Mouse (Mus musculus): ENCODE results near the gene Krtap13. TPM values are rescaled to one million over a fixed set of nuclear protein-coding genes. Genes with fewer than 3 reads are reported as not detected.

Krtap13 gene
- polyA plus RNA-seq, 1 experiment from 2014 or later = not detected

DNA sequence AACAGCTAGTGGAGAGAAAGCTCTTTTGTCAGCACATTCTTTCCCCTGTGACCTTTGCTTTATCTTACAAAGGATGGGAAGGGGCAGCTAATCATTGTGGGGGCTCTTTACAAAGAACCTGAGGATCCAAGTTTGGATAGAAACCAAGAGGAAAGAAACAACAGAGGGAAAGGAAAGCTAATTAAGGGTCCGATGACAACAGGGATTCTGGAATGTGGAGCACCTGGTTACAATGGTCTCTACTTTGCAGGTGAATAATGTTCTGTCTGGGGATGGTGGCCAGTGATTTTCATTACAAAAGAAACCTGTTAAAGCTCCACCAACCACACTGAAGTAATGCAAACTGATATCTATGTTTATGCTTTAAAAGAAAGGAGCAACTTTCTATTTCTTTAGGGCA, 31.4 kb downstream of the Krtap13 start:
- no peak overlapping the region for H3K27ac ChIP-seq (ENCODE audit: low read depth, low read length)
- 36% methylated on average over 1 of the region's 1 CpGs for WGBS (ENCODE audit: insufficient replicate concordance)
- H3K36me3 ChIP-seq (ENCODE audit: control insufficient read depth, insufficient read depth, low read length) = no peaks in the 10 kb centered on the region

DNA sequence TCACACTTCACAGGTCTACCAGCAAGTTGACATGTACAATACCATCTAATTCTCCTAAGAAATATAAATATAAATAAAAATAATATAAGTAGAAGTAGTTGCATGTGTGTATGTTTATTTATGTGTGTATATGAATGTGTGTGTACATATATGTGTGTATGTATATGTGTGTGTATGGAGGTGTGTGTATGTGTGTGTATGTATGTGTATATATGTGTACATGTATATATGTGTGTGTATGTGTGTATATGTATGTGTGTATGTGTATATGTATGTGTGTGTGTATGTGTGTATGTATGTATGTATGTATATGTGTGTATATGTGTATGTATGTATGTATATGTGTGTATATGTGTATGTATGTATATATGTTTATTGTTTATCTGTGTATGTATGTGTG, 34.9 kb downstream of the Krtap13 start:
- ATAC-seq (replicated peaks; ENCODE audit: insufficient number of reproducible peaks, low FRiP score, low TSS enrichment) = no peak
- no peak overlapping the region for H3K27ac ChIP-seq (ENCODE audit: low read depth, low read length)
- no peaks in the 10 kb centered on the region for H3K9me3 ChIP-seq (replicated peaks; ENCODE audit: control insufficient read depth, low read length)
- no peak overlapping the region for H3K9ac ChIP-seq (ENCODE audit: low read depth, low read length)
- no peaks in the 10 kb centered on the region for H3K27me3 ChIP-seq (ENCODE audit: control insufficient read depth, insufficient read depth, low read length)
- H3K36me3 ChIP-seq (ENCODE audit: control insufficient read depth, insufficient read depth, low read length) = no peaks in the 10 kb centered on the region
- H3K4me1 ChIP-seq (ENCODE audit: control insufficient read depth, insufficient read depth, low read length) = no peaks in the 10 kb centered on the region
- no peak overlapping the region for H3K4me2 ChIP-seq
- H3K4me3 ChIP-seq (ENCODE audit: low read depth, low read length) = no peak overlapping the region

More for the DNA sequence above, 31.4 kb downstream of the Krtap13 start:
- no peaks in the 10 kb centered on the region for H3K27me3 ChIP-seq (ENCODE audit: control insufficient read depth, insufficient read depth, low read length)
- H3K9me3 ChIP-seq (replicated peaks; ENCODE audit: control insufficient read depth, low read length) = no peaks in the 10 kb centered on the region
- H3K4me1 ChIP-seq (ENCODE audit: control insufficient read depth, insufficient read depth, low read length) = no peaks in the 10 kb centered on the region
- no peak overlapping the region for H3K4me3 ChIP-seq (ENCODE audit: low read depth, low read length)
- no peak for ATAC-seq (replicated peaks; ENCODE audit: insufficient number of reproducible peaks, low FRiP score, low TSS enrichment)
- H3K9ac ChIP-seq (ENCODE audit: low read depth, low read length) = no peak overlapping the region
- H3K4me2 ChIP-seq = no peak overlapping the region

GRCm38 (mm10) chr16:88711245-88711644, 40.2 kb downstream of the Krtap13 start:
- Histone ChIP-seq H3K9ac (ENCODE audit: low read depth, low read length) (no peak overlapping the region), H3K4me3 (ENCODE audit: low read depth, low read length) (no peak overlapping the region), H3K4me1 (ENCODE audit: control insufficient read depth, insufficient read depth, low read length) (no peaks in the 10 kb centered on the region), H3K27me3 (ENCODE audit: control insufficient read depth, insufficient read depth, low read length) (no peaks in the 10 kb centered on the region), H3K27ac (ENCODE audit: low read depth, low read length) (no peak overlapping the region), H3K9me3 (replicated peaks; ENCODE audit: control insufficient read depth, low read length) (no peaks in the 10 kb centered on the region), H3K4me2 (no peak overlapping the region), H3K36me3 (ENCODE audit: control insufficient read depth, insufficient read depth, low read length) (no peaks in the 10 kb centered on the region)
- no peak for ATAC-seq (replicated peaks; ENCODE audit: insufficient number of reproducible peaks, low FRiP score, low TSS enrichment)
- WGBS (ENCODE audit: insufficient replicate concordance) = 72% methylated on average over 6 of the region's 6 CpGs

DNA sequence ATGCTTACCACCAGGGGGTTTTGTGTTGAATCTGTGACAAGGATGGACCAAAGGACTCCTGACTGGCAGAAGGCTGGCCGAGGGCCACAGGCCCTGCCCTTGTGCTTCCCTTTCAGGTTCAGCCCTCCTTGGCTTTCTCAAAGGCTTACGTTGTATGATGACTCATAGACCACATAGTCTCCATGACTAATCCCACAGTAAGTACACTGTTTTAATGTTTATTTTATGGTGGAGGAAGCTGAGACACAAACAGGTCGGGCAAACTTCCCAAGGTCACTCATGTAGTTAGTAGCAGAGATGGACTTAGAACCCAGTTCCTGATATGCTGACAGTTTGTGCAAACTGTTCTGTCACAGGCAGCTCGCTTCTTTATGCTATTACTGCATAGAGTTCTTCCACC, 40.7 kb downstream of the Krtap13 start:
- H3K4me1 ChIP-seq (ENCODE audit: control insufficient read depth, insufficient read depth, low read length) = no peaks in the 10 kb centered on the region
- no peaks in the 10 kb centered on the region for H3K9me3 ChIP-seq (replicated peaks; ENCODE audit: control insufficient read depth, low read length)
- H3K36me3 ChIP-seq (ENCODE audit: control insufficient read depth, insufficient read depth, low read length) = no peaks in the 10 kb centered on the region
- no peak overlapping the region for H3K9ac ChIP-seq (ENCODE audit: low read depth, low read length)
- H3K27me3 ChIP-seq (ENCODE audit: control insufficient read depth, insufficient read depth, low read length) = no peaks in the 10 kb centered on the region
- ATAC-seq (replicated peaks; ENCODE audit: insufficient number of reproducible peaks, low FRiP score, low TSS enrichment) = no peak
- H3K4me3 ChIP-seq (ENCODE audit: low read depth, low read length) = no peak overlapping the region
- H3K27ac ChIP-seq (ENCODE audit: low read depth, low read length) = no peak overlapping the region
- 73% methylated on average over 4 of the region's 4 CpGs for WGBS (ENCODE audit: insufficient replicate concordance)
- no peak overlapping the region for H3K4me2 ChIP-seq

GRCm38 (mm10) chr16:88707496-88708012, 43.9 kb downstream of the Krtap13 start, which contains the start of gene 2310061N02Rik:
TSS of gene 2310061N02Rik (minus strand) at chr16:88707962.
- WGBS (ENCODE audit: insufficient replicate concordance) = 83% methylated on average over 10 of the region's 10 CpGs
- no peak for ATAC-seq (replicated peaks; ENCODE audit: insufficient number of reproducible peaks, low FRiP score, low TSS enrichment)

GRCm38 (mm10) chr16:88701072-88701864, 50.2 kb downstream of the Krtap13 start:
- Histone ChIP-seq H3K27me3 (ENCODE audit: control insufficient read depth, insufficient read depth, low read length) (no peaks in the 10 kb centered on the region), H3K4me3 (ENCODE audit: low read depth, low read length) (no peak overlapping the region), H3K4me2 (no peak overlapping the region), H3K9ac (ENCODE audit: low read depth, low read length) (no peak overlapping the region), H3K4me1 (ENCODE audit: control insufficient read depth, insufficient read depth, low read length) (no peaks in the 10 kb centered on the region), H3K36me3 (ENCODE audit: control insufficient read depth, insufficient read depth, low read length) (no peaks in the 10 kb centered on the region), H3K27ac (ENCODE audit: low read depth, low read length) (no peak overlapping the region), H3K9me3 (replicated peaks; ENCODE audit: control insufficient read depth, low read length) (no peaks in the 10 kb centered on the region)
- ATAC-seq (replicated peaks; ENCODE audit: insufficient number of reproducible peaks, low FRiP score, low TSS enrichment) = no peak
- 54% methylated on average over 4 of the region's 4 CpGs for WGBS (ENCODE audit: insufficient replicate concordance)

More at GRCm38 (mm10) chr16:88707496-88708012, 43.9 kb downstream of the Krtap13 start, which contains the start of gene 2310061N02Rik:
- H3K9me3 ChIP-seq (replicated peaks; ENCODE audit: control insufficient read depth, low read length) = no peaks in the 10 kb centered on the region
- no peak within 1 kb of the TSS for H3K9ac ChIP-seq (ENCODE audit: low read depth, low read length)
- H3K4me1 ChIP-seq (ENCODE audit: control insufficient read depth, insufficient read depth, low read length) = no peaks in the 10 kb centered on the region
- H3K36me3 ChIP-seq (ENCODE audit: control insufficient read depth, insufficient read depth, low read length) = no peaks in the 10 kb centered on the region
- H3K4me2 ChIP-seq = no peak within 1 kb of the TSS
- no peaks in the 10 kb centered on the region for H3K27me3 ChIP-seq (ENCODE audit: control insufficient read depth, insufficient read depth, low read length)
- no peak within 1 kb of the TSS for H3K4me3 ChIP-seq (ENCODE audit: low read depth, low read length)
- no peak within 1 kb of the TSS for H3K27ac ChIP-seq (ENCODE audit: low read depth, low read length)

Other genes starting within 250 kb of the Krtap13 start
- not detected in 2 replicates for gene Cldn17, start 244.7 kb downstream of the Krtap13 start, polyA plus RNA-seq (2014; fragmentation: Nextera tagmentation; extraction: Ambion mirVana)
- gene Cldn8, start 188.5 kb downstream of the Krtap13 start, polyA plus RNA-seq (2014; fragmentation: Nextera tagmentation; extraction: Ambion mirVana) = 0.21 TPM in 1 of 2 replicates, not detected in the other
- not detected in 2 replicates for gene Krtap24-1, start 139.4 kb downstream of the Krtap13 start, polyA plus RNA-seq (2014; fragmentation: Nextera tagmentation; extraction: Ambion mirVana)
- not detected in 2 replicates for gene 2310079G19Rik, start 124.0 kb downstream of the Krtap13 start, polyA plus RNA-seq (2014; fragmentation: Nextera tagmentation; extraction: Ambion mirVana)
- not detected in 2 replicates for gene Krtap26-1, start 103.8 kb downstream of the Krtap13 start, polyA plus RNA-seq (2014; fragmentation: Nextera tagmentation; extraction: Ambion mirVana)
- not detected in 2 replicates for gene Krtap27-1, start 80.0 kb downstream of the Krtap13 start, polyA plus RNA-seq (2014; fragmentation: Nextera tagmentation; extraction: Ambion mirVana)
- gene 2310061N02Rik, start 43.7 kb downstream of the Krtap13 start, polyA plus RNA-seq (2014; fragmentation: Nextera tagmentation; extraction: Ambion mirVana) = not detected in 2 replicates
- not detected in 2 replicates for gene Krtap13-1, start 22.8 kb downstream of the Krtap13 start, polyA plus RNA-seq (2014; fragmentation: Nextera tagmentation; extraction: Ambion mirVana)
- not detected in 2 replicates for gene 2310034C09Rik, start 7.2 kb upstream of the Krtap13 start, polyA plus RNA-seq (2014; fragmentation: Nextera tagmentation; extraction: Ambion mirVana)
- gene 2310057N15Rik, start 22.6 kb upstream of the Krtap13 start, polyA plus RNA-seq (2014; fragmentation: Nextera tagmentation; extraction: Ambion mirVana) = not detected in 2 replicates
- not detected in 2 replicates for gene Gm5965, start 26.3 kb upstream of the Krtap13 start, polyA plus RNA-seq (2014; fragmentation: Nextera tagmentation; extraction: Ambion mirVana)
- gene Gm20741, start 60.6 kb upstream of the Krtap13 start, polyA plus RNA-seq (2014; fragmentation: Nextera tagmentation; extraction: Ambion mirVana) = not detected in 2 replicates
- not detected in 2 replicates for gene Krtap15, start 68.6 kb upstream of the Krtap13 start, polyA plus RNA-seq (2014; fragmentation: Nextera tagmentation; extraction: Ambion mirVana)
- gene Krtap14, start 74.5 kb upstream of the Krtap13 start, polyA plus RNA-seq (2014; fragmentation: Nextera tagmentation; extraction: Ambion mirVana) = not detected in 2 replicates
- not detected in 2 replicates for gene Krtap19-1, start 117.8 kb upstream of the Krtap13 start, polyA plus RNA-seq (2014; fragmentation: Nextera tagmentation; extraction: Ambion mirVana)
- not detected in 2 replicates for gene Krtap19-2, start 122.6 kb upstream of the Krtap13 start, polyA plus RNA-seq (2014; fragmentation: Nextera tagmentation; extraction: Ambion mirVana)
- gene Krtap19-3, start 126.4 kb upstream of the Krtap13 start, polyA plus RNA-seq (2014; fragmentation: Nextera tagmentation; extraction: Ambion mirVana) = not detected in 2 replicates
- not detected in 2 replicates for gene Krtap19-4, start 133.5 kb upstream of the Krtap13 start, polyA plus RNA-seq (2014; fragmentation: Nextera tagmentation; extraction: Ambion mirVana)
- not detected in 2 replicates for gene Krtap19-5, start 144.8 kb upstream of the Krtap13 start, polyA plus RNA-seq (2014; fragmentation: Nextera tagmentation; extraction: Ambion mirVana)
- not detected in 2 replicates for gene Krtap19-9b, start 180.6 kb upstream of the Krtap13 start, polyA plus RNA-seq (2014; fragmentation: Nextera tagmentation; extraction: Ambion mirVana)
- gene Krtap16-3, start 211.2 kb upstream of the Krtap13 start, polyA plus RNA-seq (2014; fragmentation: Nextera tagmentation; extraction: Ambion mirVana) = not detected in 2 replicates

All from heart, embryonic 11.5 days (tissue).